Mouse (Mus musculus) hindbrain, postnatal 0 days (tissue): ENCODE results near the gene Bbs9. TPM values are rescaled to one million over a fixed set of nuclear protein-coding genes. Genes with fewer than 3 reads are reported as not detected.
"Not testable (repeated sequence)": the region's sequence is repeated elsewhere in the genome, so short reads cannot be mapped to it uniquely, and the experiment has no call there.

Source experiments
- ATAC-seq: fragments of 200-750 bp; cut with Nextera tagmentation; 2 replicates; pipeline ENCODE4 v1.8.0; 2017; ENCODE audit warnings: mild to moderate bottlenecking, moderate TSS enrichment, moderate library complexity
- DNase-seq: peaks from one replicate; pipeline ENCODE4 v3.0.0-alpha.2; 2015; ENCODE audit warnings: low spot score
- H3K27ac ChIP-seq: fragments of 300-500 bp; sonication (generic); 2 replicates; pipeline ENCODE4 v1.5.1; 2014; ENCODE audit warnings: mild to moderate bottlenecking
- H3K27me3 ChIP-seq: fragments of 300-500 bp; sonication (generic); 2 replicates; pipeline ENCODE4 v1.6.1; 2014; ENCODE audit warnings: low read length, mixed read lengths; ENCODE audit not compliant: insufficient read depth
- H3K36me3 ChIP-seq: fragments of 300-500 bp; sonication (generic); 2 replicates; pipeline ENCODE4 v1.6.1; 2014; ENCODE audit warnings: low read length, mixed read lengths; ENCODE audit not compliant: insufficient read depth
- H3K4me1 ChIP-seq: fragments of 300-500 bp; sonication (generic); 2 replicates; pipeline ENCODE4 v1.6.1; 2014; ENCODE audit warnings: antibody characterized with exemption, low read length, mixed read lengths; ENCODE audit not compliant: insufficient read depth
- H3K4me2 ChIP-seq: fragments of 300-500 bp; sonication (generic); 2 replicates; pipeline ENCODE4 v1.6.1; 2014; ENCODE audit warnings: low read depth, mild to moderate bottlenecking, low read length, moderate library complexity, mixed read lengths
- H3K4me3 ChIP-seq: fragments of 300-500 bp; sonication (generic); 2 replicates; pipeline ENCODE4 v1.5.1; 2014; ENCODE audit warnings: low read length
- H3K9ac ChIP-seq: fragments of 300-500 bp; sonication (generic); replicated peaks from 2 replicates; pipeline ENCODE4 v1.6.1; 2014; ENCODE audit warnings: mild to moderate bottlenecking, low read length, moderate library complexity, mixed read lengths
- H3K9me3 ChIP-seq: fragments of 300-500 bp; sonication (generic); 2 replicates; pipeline ENCODE4 v1.6.1; 2016; ENCODE audit warnings: low read length, mixed read lengths
- CTCF ChIP-seq: IDR thresholded peaks from 2 replicates; pipeline ENCODE4 v1.5.1; 2016; ENCODE audit warnings: antibody characterized with exemption, control low read depth, low read depth
- WGBS: fragments of 180-500 bp; shearing (Covaris S2); extraction: QIAGEN DNeasy Blood & Tissue Kit; methylation state at CpG from one replicate; pipeline ENCODE4 v1.1.7; 2014; 5-methylcytosine and 5-hydroxymethylcytosine counted together
- polyA plus RNA-seq: library from polyadenylated mRNA; unstranded; fragments of >200 nt; fragmentation: Nextera tagmentation; extraction: Ambion mirVana; gene quantifications from 2 replicates; pipeline ENCODE4 v1.2.1, GENCODE M21; 2015
- total RNA-seq: library from RNA; depleted of rRNA; stranded (reverse); fragments of >200 nt; gene quantifications from 2 replicates; pipeline ENCODE4 v1.2.3, GENCODE M21; 2014

The Bbs9 gene
- total and polyA plus RNA-seq, 2 experiments from 2014 or later: 15.2 to 27.5 TPM

- 78% methylated on average over 10 of the region's 10 CpGs for whole genome bisulfite sequencing
- no peaks in the 10 kb centered on the region for H3K9me3 ChIP-seq
- H3K27me3 ChIP-seq: no peaks in the 10 kb centered on the region
- no peak overlapping the region for H3K4me3 ChIP-seq
- DNase-seq (no peak), ATAC-seq (no peak)
- H3K27ac ChIP-seq: no peak overlapping the region
- H3K36me3 ChIP-seq: peaks cover 89% of the 10 kb centered on the region
- no peak for TF ChIP-seq CTCF
- H3K4me1 ChIP-seq: no peaks in the 10 kb centered on the region
- no peak overlapping the region for H3K9ac ChIP-seq
- no peak overlapping the region for H3K4me2 ChIP-seq
Observed at GRCm38 (mm10) chr9:22452697-22453096, 22.8 kb upstream of the Bbs9 start.

- Histone ChIP-seq H3K9me3 (no peaks in the 10 kb centered on the region), H3K4me1 (no peaks in the 10 kb centered on the region), H3K4me3 (no peak overlapping the region), H3K27ac (no peak overlapping the region), H3K9ac (no peak overlapping the region), H3K36me3 (peaks cover 81% of the 10 kb centered on the region), H3K4me2 (no peak overlapping the region), H3K27me3 (no peaks in the 10 kb centered on the region)
- no peak for TF ChIP-seq CTCF
- ATAC-seq: no peak
- 91% methylated on average over 10 of the region's 10 CpGs for WGBS
- no peak for DNase-seq
Observed at GRCm38 (mm10) chr9:22453501-22453924, 22.0 kb upstream of the Bbs9 start.

GRCm38 (mm10) chr9:22453990-22454389 lies 21.5 kb upstream of the Bbs9 start, which contains the start of gene Gm17545:
Gene Gm17545, plus strand, starts transcription at chr9:22454290.
- H3K4me2 ChIP-seq, ATAC-seq, H3K27me3 ChIP-seq, H3K27ac ChIP-seq, H3K4me1 ChIP-seq, H3K9me3 ChIP-seq, H3K9ac ChIP-seq, H3K4me3 ChIP-seq, DNase-seq: not testable (repeated sequence)
- 92% methylated on average over 8 of the region's 8 CpGs for WGBS
- peaks cover 77% of the 10 kb centered on the region for H3K36me3 ChIP-seq

GRCm38 (mm10) chr9:22455041-22455440 lies 20.5 kb upstream of the Bbs9 start:
- no peak for TF ChIP-seq CTCF
- ATAC-seq: no peak

GRCm38 (mm10) chr9:22457142-22457835 lies 18.2 kb upstream of the Bbs9 start:
- Histone ChIP-seq H3K27ac (no peak overlapping the region), H3K9me3 (no peaks in the 10 kb centered on the region), H3K4me2 (no peak overlapping the region), H3K4me1 (no peaks in the 10 kb centered on the region), H3K36me3 (peaks cover 52% of the 10 kb centered on the region), H3K27me3 (no peaks in the 10 kb centered on the region), H3K9ac (no peak overlapping the region), H3K4me3 (no peak overlapping the region)
- 81% methylated on average over 11 of the region's 11 CpGs for WGBS
- DNase-seq (no peak), ATAC-seq (no peak)
- no peak for TF ChIP-seq CTCF

More at GRCm38 (mm10) chr9:22455041-22455440, 20.5 kb upstream of the Bbs9 start:
- DNase-seq: no peak
- Histone ChIP-seq H3K9ac (no peak overlapping the region), H3K4me2 (no peak overlapping the region), H3K27ac (no peak overlapping the region), H3K36me3 (peaks cover 73% of the 10 kb centered on the region), H3K9me3 (no peaks in the 10 kb centered on the region), H3K4me3 (no peak overlapping the region), H3K27me3 (no peaks in the 10 kb centered on the region), H3K4me1 (no peaks in the 10 kb centered on the region)

- Histone ChIP-seq H3K36me3 (peaks cover 8% of the 10 kb centered on the region), H3K4me1 (no peaks in the 10 kb centered on the region), H3K9me3 (no peaks in the 10 kb centered on the region), H3K4me3 (no peak overlapping the region), H3K27ac (no peak overlapping the region), H3K4me2 (no peak overlapping the region), H3K9ac (no peak overlapping the region), H3K27me3 (no peaks in the 10 kb centered on the region)
- WGBS: 55% methylated on average over 3 of the region's 3 CpGs
- ATAC-seq: peak; percentile 63; the same call in 1 of the 2 replicates
- peak; percentile 68 for DNase-seq
- TF ChIP-seq CTCF: no peak
Observed at GRCm38 (mm10) chr9:22461946-22462345, 13.6 kb upstream of the Bbs9 start.

- WGBS: 96% methylated on average over 5 of the region's 5 CpGs
- H3K27me3 ChIP-seq: no peaks in the 10 kb centered on the region
- H3K4me3 ChIP-seq: no peak overlapping the region
- H3K9ac ChIP-seq: no peak overlapping the region
- no peak for ATAC-seq
- no peaks in the 10 kb centered on the region for H3K36me3 ChIP-seq
- no peak for DNase-seq
- H3K4me1 ChIP-seq: no peaks in the 10 kb centered on the region
- no peak overlapping the region for H3K4me2 ChIP-seq
- H3K27ac ChIP-seq: no peak overlapping the region
- TF ChIP-seq CTCF: no peak
- H3K9me3 ChIP-seq: no peaks in the 10 kb centered on the region
Observed at GRCm38 (mm10) chr9:22466212-22466611, 9.3 kb upstream of the Bbs9 start.
